Mouse (Mus musculus) gastrocnemius, postnatal 36 days (tissue): ENCODE measurements around the gene Gabarapl1. TPM values are rescaled to one million over a fixed set of nuclear protein-coding genes. Genes with fewer than 3 reads are reported as not detected.

Source experiments
- total RNA-seq, 2 experiments: library from RNA; stranded (reverse); gene quantifications; 2 replicates each; pipeline ENCODE4 v1.2.3; 2021

Gene Gabarapl1
- total RNA-seq, 2 experiments from 2014 or later, result 38.1 to 59.3 TPM

Other genes starting within 250 kb of the Gabarapl1 start
- gene 4922502D21Rik, start 201.4 kb upstream of the Gabarapl1 start, total RNA-seq, result not detected
- under 1 TPM; 0.20 to 0.22 TPM for gene Clec12a, start 190.5 kb upstream of the Gabarapl1 start, total RNA-seq
- not detected for gene Clec12b, start 147.3 kb upstream of the Gabarapl1 start, total RNA-seq
- not detected for gene Clec1b, start 135.9 kb upstream of the Gabarapl1 start, total RNA-seq
- gene Clec9a, start 124.3 kb upstream of the Gabarapl1 start, total RNA-seq, result not detected
- gene Clec1a, start 81.2 kb upstream of the Gabarapl1 start, total RNA-seq, result 1 to 10 TPM; 2.2 to 2.6 TPM
- gene Olr1, start 26.0 kb upstream of the Gabarapl1 start, total RNA-seq, result not detected
- not detected for gene Tmem52b, start 20.6 kb upstream of the Gabarapl1 start, total RNA-seq
- not detected for gene Klre1, start 44.7 kb downstream of the Gabarapl1 start, total RNA-seq
- gene Klrd1, start 58.6 kb downstream of the Gabarapl1 start, total RNA-seq, result not detected
- gene Klrk1, start 90.7 kb downstream of the Gabarapl1 start, total RNA-seq, result not detected
- not detected for gene Klrc3, start 110.2 kb downstream of the Gabarapl1 start, total RNA-seq
- gene Klrc2, start 127.5 kb downstream of the Gabarapl1 start, total RNA-seq, result not detected
- gene Klrc1, start 145.8 kb downstream of the Gabarapl1 start, total RNA-seq, result not detected
- not detected for gene Klri1, start 184.0 kb downstream of the Gabarapl1 start, total RNA-seq
- gene Klri2, start 207.3 kb downstream of the Gabarapl1 start, total RNA-seq, result not detected